Mouse (Mus musculus) stomach, postnatal 0 days (tissue): ENCODE data around the gene Hoxd11.

Experiments used
- CTCF ChIP-seq: IDR thresholded peaks from 2 replicates; pipeline ENCODE4 v1.5.1; 2016; ENCODE audit warnings: antibody characterized with exemption, low read depth, mild to moderate bottlenecking, moderate library complexity
- EP300 ChIP-seq: optimal IDR thresholded peaks from 2 replicates; pipeline ENCODE3; 2016; ENCODE audit warnings: antibody characterized with exemption

DNA sequence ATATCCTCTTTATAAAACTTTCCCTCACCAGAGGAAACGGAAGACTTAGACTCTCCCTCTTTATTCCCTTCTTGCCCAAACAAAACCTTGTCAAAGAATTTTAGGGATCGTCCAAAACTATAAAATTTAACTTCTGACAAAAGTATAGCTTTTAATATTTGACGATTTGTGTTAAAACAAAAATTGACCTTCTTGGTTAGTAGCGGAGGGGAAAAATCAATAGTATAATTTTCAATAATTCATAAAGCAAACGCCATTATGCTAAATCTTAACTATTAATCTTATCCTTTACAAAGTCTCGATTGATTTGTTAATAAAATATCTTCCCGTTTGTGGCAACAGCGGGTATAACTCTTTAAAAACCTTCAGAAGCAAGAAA is 11.0 kb downstream of the Hoxd11 start:
- TF ChIP-seq CTCF, result no peak
- TF ChIP-seq EP300, result no peak
